Mouse (Mus musculus) liver, embryonic 11.5 days (tissue): ENCODE data around the gene Slc5a3. TPM values are rescaled to one million over a fixed set of nuclear protein-coding genes. Genes with fewer than 3 reads are reported as not detected.
A peak's percentile ranks its signal among the peaks of the same experiment; 100 is the strongest.

Experiments
- ATAC-seq: fragments of 200-750 bp; cut with Nextera tagmentation; replicated peaks from 2 replicates; pipeline ENCODE4 v1.8.0; 2017; ENCODE audit warnings: moderate number of reproducible peaks, mild to moderate bottlenecking, moderate TSS enrichment, moderate library complexity; ENCODE audit not compliant: low FRiP score
- DNase-seq: peaks from one replicate; pipeline ENCODE4 v3.0.0-alpha.2; 2017; ENCODE audit warnings: low spot score
- H3K27ac ChIP-seq: fragments of 300-500 bp; sonication (generic); 2 replicates; pipeline ENCODE4 v1.5.1; 2014; ENCODE audit warnings: mild to moderate bottlenecking, low read depth, low read length, control low read depth
- H3K27me3 ChIP-seq: fragments of 300-500 bp; sonication (generic); replicated peaks from 2 replicates; pipeline ENCODE4 v1.6.1; 2014; ENCODE audit warnings: low read length, mixed read lengths; ENCODE audit not compliant: control insufficient read depth, insufficient read depth
- H3K36me3 ChIP-seq: fragments of 300-500 bp; sonication (generic); 2 replicates; pipeline ENCODE4 v1.6.1; 2014; ENCODE audit warnings: mild to moderate bottlenecking, low read length, moderate library complexity, mixed read lengths; ENCODE audit not compliant: control insufficient read depth, insufficient read depth
- H3K4me1 ChIP-seq: fragments of 300-500 bp; sonication (generic); replicated peaks from 2 replicates; pipeline ENCODE4 v1.6.1; 2014; ENCODE audit warnings: low read length, mixed read lengths; ENCODE audit not compliant: control insufficient read depth, insufficient read depth
- H3K4me2 ChIP-seq: fragments of 300-500 bp; sonication (generic); 2 replicates; pipeline ENCODE4 v1.6.1; 2014; ENCODE audit warnings: mild to moderate bottlenecking, control low read depth, moderate library complexity
- H3K4me3 ChIP-seq: fragments of 300-500 bp; sonication (generic); 2 replicates; pipeline ENCODE4 v1.5.1; 2014; ENCODE audit warnings: low read depth, low read length, control low read depth
- H3K9ac ChIP-seq: fragments of 300-500 bp; sonication (generic); 2 replicates; pipeline ENCODE4 v1.6.1; 2014; ENCODE audit warnings: low read depth, low read length, control low read depth
- H3K9me3 ChIP-seq: fragments of 300-500 bp; sonication (generic); 2 replicates; pipeline ENCODE4 v1.6.1; 2016; ENCODE audit warnings: low read length, inconsistent platforms, mixed read lengths; ENCODE audit not compliant: control insufficient read depth
- WGBS: fragments of 180-500 bp; shearing (Covaris S2); extraction: QIAGEN DNeasy Blood & Tissue Kit; methylation state at CpG from one replicate; pipeline ENCODE4 v1.1.7; 2014; 5-methylcytosine and 5-hydroxymethylcytosine counted together
- polyA plus RNA-seq: library from polyadenylated mRNA; unstranded; fragments of >200 nt; fragmentation: Nextera tagmentation; extraction: Ambion mirVana; gene quantifications from 2 replicates; pipeline ENCODE4 v1.2.1, GENCODE M21; 2014

Gene Slc5a3
- polyA plus RNA-seq, 1 experiment from 2014 or later: 5.6 TPM

GRCm38 (mm10) chr16:92104332-92104590 is 46.1 kb downstream of the Slc5a3 start:
- H3K9me3 ChIP-seq: no peaks in the 10 kb centered on the region
- no peak overlapping the region for H3K4me2 ChIP-seq
- ATAC-seq (no peak), DNase-seq (no peak)
- no peaks in the 10 kb centered on the region for H3K27me3 ChIP-seq
- peaks cover 2% of the 10 kb centered on the region; the same call in 1 of the 2 replicates for H3K4me1 ChIP-seq
- peaks cover 2% of the 10 kb centered on the region; the same call in 1 of the 2 replicates for H3K36me3 ChIP-seq
- no peak overlapping the region for H3K4me3 ChIP-seq
- WGBS: 86% methylated on average over 2 of the region's 2 CpGs
- H3K27ac ChIP-seq: no peak overlapping the region
- no peak overlapping the region for H3K9ac ChIP-seq

GRCm38 (mm10) chr16:92104951-92105350 is 46.8 kb downstream of the Slc5a3 start:
- H3K9ac ChIP-seq: no peak overlapping the region
- DNase-seq (no peak), ATAC-seq (no peak)
- H3K36me3 ChIP-seq: peaks cover 1% of the 10 kb centered on the region; the same call in 1 of the 2 replicates
- peaks cover 2% of the 10 kb centered on the region; the same call in 1 of the 2 replicates for H3K4me1 ChIP-seq
- no peaks in the 10 kb centered on the region for H3K9me3 ChIP-seq
- no peaks in the 10 kb centered on the region for H3K27me3 ChIP-seq
- H3K27ac ChIP-seq: no peak overlapping the region
- WGBS: 90% methylated on average over 2 of the region's 2 CpGs
- no peak overlapping the region for H3K4me3 ChIP-seq
- H3K4me2 ChIP-seq: no peak overlapping the region

DNA sequence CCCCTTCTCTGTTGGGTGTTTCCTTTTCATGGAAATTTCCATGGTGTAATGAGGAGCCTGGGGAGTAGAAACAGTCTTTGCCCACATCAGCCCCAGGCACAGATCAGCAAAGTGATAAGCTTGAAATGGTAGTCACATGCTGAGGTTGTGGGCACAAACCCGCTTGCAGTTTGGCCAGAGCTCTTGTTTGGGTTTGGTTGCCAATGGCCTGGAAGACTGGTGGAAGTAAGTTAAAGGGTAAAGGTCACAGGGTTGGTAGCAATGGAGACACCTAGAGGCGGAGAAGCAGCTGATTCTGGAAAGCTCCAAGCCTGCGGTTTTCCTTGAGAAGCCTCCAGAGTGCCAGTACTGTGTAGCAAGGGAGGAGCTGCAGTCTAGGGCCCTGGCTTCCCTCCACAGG is 47.5 kb downstream of the Slc5a3 start:
- H3K4me2 ChIP-seq: no peak overlapping the region
- no peaks in the 10 kb centered on the region; the same call in 1 of the 2 replicates for H3K36me3 ChIP-seq
- WGBS: 56% methylated on average over 3 of the region's 3 CpGs
- no peaks in the 10 kb centered on the region for H3K27me3 ChIP-seq
- H3K4me3 ChIP-seq: no peak overlapping the region
- peaks cover 2% of the 10 kb centered on the region; the same call in 1 of the 2 replicates for H3K4me1 ChIP-seq
- no peak overlapping the region for H3K9ac ChIP-seq
- DNase-seq: no peak
- ATAC-seq: no peak
- H3K27ac ChIP-seq: no peak overlapping the region
- H3K9me3 ChIP-seq: no peaks in the 10 kb centered on the region

DNA sequence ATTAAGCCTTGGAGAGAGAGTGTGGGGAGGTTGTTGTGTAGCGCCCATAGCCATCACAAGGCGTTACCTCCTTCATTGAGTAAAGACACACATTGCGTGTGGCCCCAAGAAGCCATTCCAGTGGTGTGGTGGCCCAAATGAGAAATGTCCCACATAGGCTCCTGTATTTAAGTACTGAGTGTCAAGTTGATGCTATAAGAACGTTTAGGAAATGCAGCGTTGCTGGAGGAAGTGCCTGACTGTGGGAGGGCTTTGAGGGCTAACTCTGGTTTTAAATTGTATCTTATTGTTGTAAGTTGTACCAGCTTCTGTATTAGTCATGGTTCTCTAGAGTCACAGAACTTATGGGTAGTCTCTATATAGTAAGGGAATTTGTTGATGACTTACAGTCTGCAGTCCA is 49.2 kb downstream of the Slc5a3 start:
- ATAC-seq: no peak
- H3K36me3 ChIP-seq: no peaks in the 10 kb centered on the region; the same call in 1 of the 2 replicates
- no peaks in the 10 kb centered on the region for H3K27me3 ChIP-seq
- no peak overlapping the region for H3K4me2 ChIP-seq
- peaks cover 2% of the 10 kb centered on the region; the same call in 1 of the 2 replicates for H3K4me1 ChIP-seq
- no peak overlapping the region for H3K9ac ChIP-seq
- no peak overlapping the region for H3K4me3 ChIP-seq
- no peaks in the 10 kb centered on the region for H3K9me3 ChIP-seq
- WGBS: 89% methylated on average over 5 of the region's 5 CpGs
- DNase-seq: no peak
- no peak overlapping the region for H3K27ac ChIP-seq

DNA sequence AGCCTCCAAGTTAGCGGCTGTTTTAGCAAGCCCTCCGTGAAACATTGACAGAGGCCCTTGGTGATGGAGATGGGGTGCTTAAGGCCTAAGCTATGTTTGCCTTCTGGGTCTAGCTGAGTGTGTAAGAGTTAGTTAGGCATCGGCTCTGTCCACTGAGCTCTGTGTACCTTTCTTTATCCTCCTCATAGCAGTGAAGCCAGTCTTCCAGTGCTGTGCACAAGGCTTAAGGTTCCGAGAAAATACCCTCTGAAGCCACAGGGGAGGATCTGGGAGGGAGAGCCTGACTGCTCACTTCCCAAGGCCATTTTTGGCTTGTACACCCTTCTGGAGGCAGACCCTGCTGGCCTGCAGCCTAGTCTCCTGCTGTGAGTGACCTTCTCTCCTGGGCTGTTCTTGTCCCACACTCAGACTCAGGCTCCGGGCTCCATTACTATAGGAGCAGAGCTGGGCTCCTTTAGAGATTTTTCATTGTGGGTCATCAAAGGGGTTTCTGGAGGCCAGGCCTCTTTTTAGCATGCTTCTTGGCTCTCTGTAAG is 56.7 kb downstream of the Slc5a3 start:
- WGBS: 80% methylated on average over 5 of the region's 5 CpGs
- peaks cover 5% of the 10 kb centered on the region; the same call in 1 of the 2 replicates for H3K4me1 ChIP-seq

GRCm38 (mm10) chr16:92115611-92116421 is 57.7 kb downstream of the Slc5a3 start:
- ATAC-seq: no peak
- no peak overlapping the region for H3K4me3 ChIP-seq

More for the DNA sequence above, 56.7 kb downstream of the Slc5a3 start:
- Histone ChIP-seq H3K9ac (no peak overlapping the region), H3K4me2 (no peak overlapping the region), H3K36me3 (peaks cover 2% of the 10 kb centered on the region; the same call in 1 of the 2 replicates), H3K4me3 (no peak overlapping the region), H3K27me3 (no peaks in the 10 kb centered on the region), H3K9me3 (no peaks in the 10 kb centered on the region), H3K27ac (no peak overlapping the region)
- ATAC-seq (no peak), DNase-seq (no peak)

DNA sequence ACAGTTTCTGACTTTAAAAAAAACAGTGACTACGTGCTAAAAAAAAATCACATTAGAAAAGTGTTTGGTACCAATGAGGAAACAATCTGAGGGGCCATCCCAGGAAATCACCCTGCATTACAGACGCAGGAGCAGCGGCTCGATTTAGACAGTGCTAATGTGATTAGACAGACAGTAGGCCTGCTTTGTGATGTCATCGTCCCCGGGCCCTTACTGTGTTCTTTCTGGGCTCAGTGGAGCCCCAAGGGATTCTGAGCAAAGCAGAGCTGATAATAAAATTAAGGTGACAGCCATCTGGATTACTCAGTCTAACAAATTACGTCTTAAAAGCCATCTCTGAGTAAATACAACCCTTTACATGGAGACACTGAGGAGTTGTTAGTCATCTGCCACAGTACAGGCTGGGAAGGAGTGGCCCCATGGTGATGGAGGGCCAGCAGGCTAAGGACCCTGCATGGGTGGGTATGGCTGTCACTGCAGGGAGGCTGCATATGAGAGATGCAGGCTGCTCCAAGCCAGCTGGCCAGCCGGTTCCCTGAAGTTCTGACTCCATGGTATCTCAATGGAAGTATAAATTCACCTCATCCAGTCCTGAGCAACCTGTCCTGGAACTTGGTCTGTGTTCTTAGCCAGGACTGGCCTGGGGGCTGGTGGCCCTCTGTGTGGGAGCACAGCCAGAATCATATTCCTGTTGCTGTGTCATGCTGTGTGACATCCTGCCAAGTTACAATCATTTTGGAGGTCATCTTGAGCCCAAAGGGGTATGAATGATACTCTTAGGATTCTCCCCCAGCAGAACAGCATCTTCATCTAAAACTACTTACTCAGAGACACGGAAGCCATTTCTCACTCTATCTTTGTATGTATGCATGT is 59.5 kb downstream of the Slc5a3 start:
- H3K4me3 ChIP-seq: no peak overlapping the region
- WGBS: 79% methylated on average over 9 of the region's 9 CpGs
- peaks cover 5% of the 10 kb centered on the region; the same call in 1 of the 2 replicates for H3K4me1 ChIP-seq
- no peak overlapping the region for H3K9ac ChIP-seq
- no peak overlapping the region for H3K4me2 ChIP-seq
- DNase-seq (no peak), ATAC-seq (no peak)
- H3K27me3 ChIP-seq: no peaks in the 10 kb centered on the region
- H3K36me3 ChIP-seq: 0 out of 2 replicates have a peak, but pooled peaks cover 2% of the 10 kb centered on the region
- no peak overlapping the region for H3K27ac ChIP-seq
- no peaks in the 10 kb centered on the region for H3K9me3 ChIP-seq

More at GRCm38 (mm10) chr16:92115611-92116421, 57.7 kb downstream of the Slc5a3 start:
- H3K4me1 ChIP-seq: peaks cover 5% of the 10 kb centered on the region; the same call in 1 of the 2 replicates
- no peaks in the 10 kb centered on the region for H3K9me3 ChIP-seq
- no peak overlapping the region for H3K9ac ChIP-seq
- H3K27ac ChIP-seq: no peak overlapping the region
- H3K4me2 ChIP-seq: peak overlapping the region; percentile 21; the same call in 1 of the 2 replicates
- H3K27me3 ChIP-seq: no peaks in the 10 kb centered on the region
- DNase-seq: peak; percentile 43
- peaks cover 2% of the 10 kb centered on the region; the same call in 1 of the 2 replicates for H3K36me3 ChIP-seq
- WGBS: 50% methylated on average over 20 of the region's 20 CpGs

- Histone ChIP-seq H3K4me1 (peaks cover 5% of the 10 kb centered on the region; the same call in 1 of the 2 replicates), H3K27ac (no peak overlapping the region), H3K4me2 (no peak overlapping the region), H3K27me3 (no peaks in the 10 kb centered on the region), H3K9me3 (no peaks in the 10 kb centered on the region), H3K4me3 (no peak overlapping the region), H3K36me3 (no peaks in the 10 kb centered on the region), H3K9ac (no peak overlapping the region)
- WGBS: 74% methylated on average over 13 of the region's 13 CpGs
- DNase-seq (no peak), ATAC-seq (no peak)
These were observed 60.9 kb downstream of the Slc5a3 start for GRCm38 (mm10) chr16:92119013-92119515.
